Mouse (Mus musculus): ENCODE measurements around the gene Zmat5. TPM values are rescaled to one million over a fixed set of nuclear protein-coding genes. Genes with fewer than 3 reads are reported as not detected.

Zmat5 gene
- polyA plus RNA-seq, 1 experiment from 2014 or later, result 60.7 TPM

DNA sequence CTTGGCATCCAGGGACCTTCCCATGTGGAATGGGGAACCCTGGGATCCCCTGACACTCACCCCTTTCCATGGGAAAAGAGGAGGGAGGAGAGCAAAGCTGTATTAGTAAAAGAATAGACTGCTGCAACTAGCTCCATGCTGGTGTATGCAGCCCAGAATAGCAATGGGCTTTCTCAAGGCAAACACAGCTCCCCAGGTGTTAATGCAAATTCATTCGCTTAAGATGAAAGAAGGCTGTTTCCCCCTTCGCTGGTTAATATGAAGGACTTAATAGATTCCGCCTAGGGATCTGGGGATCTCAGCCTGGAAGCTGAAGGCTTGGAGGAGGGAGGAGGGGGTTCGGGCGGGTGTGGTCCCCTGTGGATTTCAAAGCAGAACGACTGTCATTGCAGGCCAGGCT is 57.5 kb downstream of the Zmat5 start:
- H3K27ac ChIP-seq, result no peak overlapping the region
- peaks cover 36% of the 10 kb centered on the region for H3K27me3 ChIP-seq
- no peak overlapping the region for H3K4me3 ChIP-seq
- 8% methylated on average over 6 of the region's 6 CpGs for WGBS
- H3K4me2 ChIP-seq, result no peak overlapping the region
- no peak for ATAC-seq (ENCODE audit: insufficient number of reproducible peaks, low FRiP score, low TSS enrichment, low read depth)
- no peak overlapping the region for H3K9ac ChIP-seq
- peaks cover 5% of the 10 kb centered on the region for H3K36me3 ChIP-seq
- H3K4me1 ChIP-seq, result 0 out of 2 replicates have a peak, but pooled peaks cover 4% of the 10 kb centered on the region
- H3K9me3 ChIP-seq, result no peaks in the 10 kb centered on the region

DNA sequence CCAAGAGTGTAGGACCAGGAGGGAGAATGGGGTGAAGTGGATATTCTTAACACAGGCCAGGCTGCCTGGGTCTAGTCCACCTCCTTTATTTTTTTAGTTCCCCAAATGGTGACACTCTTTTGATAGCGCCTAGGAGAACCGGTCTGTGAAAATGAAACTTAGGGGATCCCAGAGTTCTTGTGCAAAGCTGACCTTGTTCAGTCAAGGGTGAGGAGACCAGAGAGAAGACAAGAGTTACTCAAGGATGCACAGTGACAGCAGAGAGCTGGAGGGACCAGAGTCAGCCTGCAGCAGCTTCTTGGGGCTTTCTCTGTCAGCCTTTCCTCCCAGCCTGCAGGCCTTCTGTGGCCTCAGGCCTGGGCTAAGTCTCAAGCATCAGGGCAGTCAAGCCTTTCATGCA is 58.0 kb downstream of the Zmat5 start:
- no peak overlapping the region for H3K4me2 ChIP-seq
- H3K9me3 ChIP-seq, result no peaks in the 10 kb centered on the region
- no peak overlapping the region for H3K9ac ChIP-seq
- peaks cover 10% of the 10 kb centered on the region for H3K36me3 ChIP-seq
- ATAC-seq (ENCODE audit: insufficient number of reproducible peaks, low FRiP score, low TSS enrichment, low read depth), result no peak
- H3K4me3 ChIP-seq, result no peak overlapping the region
- H3K27me3 ChIP-seq, result peaks cover 36% of the 10 kb centered on the region
- H3K27ac ChIP-seq, result no peak overlapping the region
- H3K4me1 ChIP-seq, result 0 out of 2 replicates have a peak, but pooled peaks cover 4% of the 10 kb centered on the region
- WGBS, result 18% methylated on average over 2 of the region's 2 CpGs

DNA sequence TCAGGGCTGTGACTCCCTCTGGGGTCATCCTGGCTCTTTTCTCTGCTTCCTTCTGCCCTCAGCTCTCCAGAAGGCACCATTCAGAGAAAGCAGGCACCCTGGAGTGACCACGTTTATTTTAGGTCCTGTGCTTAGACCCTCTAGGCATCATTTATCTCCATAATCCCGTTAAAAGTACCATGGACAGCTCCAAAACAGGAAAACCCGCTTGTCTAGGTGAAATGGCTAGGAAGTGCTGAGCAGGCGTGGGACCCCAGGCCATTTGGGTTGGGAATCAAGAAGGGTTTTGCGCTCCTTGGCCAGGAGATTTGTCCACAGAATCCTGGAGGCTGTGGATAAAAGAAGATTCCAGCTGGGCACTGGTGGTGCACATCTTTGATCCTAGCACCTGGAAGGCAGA is 59.2 kb downstream of the Zmat5 start:
- Histone ChIP-seq H3K27me3 (peaks cover 36% of the 10 kb centered on the region), H3K36me3 (peaks cover 20% of the 10 kb centered on the region), H3K4me3 (no peak overlapping the region), H3K9ac (no peak overlapping the region), H3K27ac (no peak overlapping the region), H3K9me3 (no peaks in the 10 kb centered on the region), H3K4me2 (no peak overlapping the region), H3K4me1 (0 out of 2 replicates have a peak, but pooled peaks cover 4% of the 10 kb centered on the region)
- WGBS, result 10% methylated on average over 5 of the region's 5 CpGs
- ATAC-seq (ENCODE audit: insufficient number of reproducible peaks, low FRiP score, low TSS enrichment, low read depth), result no peak

DNA sequence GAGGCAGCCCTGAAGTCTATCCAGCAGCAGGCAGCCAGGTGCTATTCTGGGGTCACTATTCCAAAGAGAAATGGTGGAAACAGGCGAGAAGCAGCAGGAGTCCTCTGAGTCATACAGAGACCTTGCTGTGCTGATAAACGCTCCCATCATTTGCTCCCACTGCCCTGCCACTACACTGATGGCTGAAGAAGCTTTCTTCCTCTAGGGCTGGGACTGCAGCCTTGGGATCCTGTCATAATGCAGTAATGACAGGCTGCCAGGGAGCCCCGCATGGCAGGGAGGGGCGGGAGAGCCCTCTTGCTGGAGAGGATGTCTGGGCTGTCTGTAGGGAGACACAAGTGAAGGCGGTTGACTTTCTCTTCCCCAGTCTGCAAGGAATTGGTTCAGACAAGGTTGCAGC is 60.0 kb downstream of the Zmat5 start:
- Histone ChIP-seq H3K27me3 (peaks cover 36% of the 10 kb centered on the region), H3K9me3 (no peaks in the 10 kb centered on the region), H3K9ac (no peak overlapping the region), H3K4me2 (no peak overlapping the region), H3K4me3 (no peak overlapping the region), H3K4me1 (0 out of 2 replicates have a peak, but pooled peaks cover 4% of the 10 kb centered on the region), H3K27ac (no peak overlapping the region), H3K36me3 (peaks cover 28% of the 10 kb centered on the region)
- 53% methylated on average over 5 of the region's 5 CpGs for WGBS
- ATAC-seq (ENCODE audit: insufficient number of reproducible peaks, low FRiP score, low TSS enrichment, low read depth), result no peak

DNA sequence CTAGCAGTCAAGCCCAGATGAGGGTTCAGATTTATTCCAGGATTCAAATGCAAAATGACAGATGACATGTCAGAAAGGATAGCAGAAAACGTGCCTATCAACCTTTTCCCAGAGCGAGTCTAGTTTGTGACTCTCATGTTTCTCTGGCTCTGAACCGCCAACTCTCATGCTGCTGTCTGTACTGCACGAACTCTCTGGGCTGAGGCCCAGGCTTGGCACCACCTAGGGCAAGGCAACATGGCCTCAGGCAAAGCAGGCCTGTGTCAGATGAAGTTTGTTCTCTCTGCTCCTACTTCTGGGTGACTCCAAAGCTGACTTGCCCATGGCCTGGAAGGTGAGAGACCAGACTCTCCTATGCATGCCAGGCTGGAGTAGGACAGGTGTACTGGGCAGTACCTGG is 63.9 kb downstream of the Zmat5 start:
- Histone ChIP-seq H3K4me3 (no peak overlapping the region), H3K4me2 (no peak overlapping the region), H3K27ac (no peak overlapping the region), H3K27me3 (peaks cover 4% of the 10 kb centered on the region), H3K36me3 (peaks cover 47% of the 10 kb centered on the region), H3K4me1 (no peaks in the 10 kb centered on the region), H3K9ac (no peak overlapping the region), H3K9me3 (no peaks in the 10 kb centered on the region)
- no peak for ATAC-seq (ENCODE audit: insufficient number of reproducible peaks, low FRiP score, low TSS enrichment, low read depth)
- WGBS, result 79% methylated on average over 4 of the region's 4 CpGs

DNA sequence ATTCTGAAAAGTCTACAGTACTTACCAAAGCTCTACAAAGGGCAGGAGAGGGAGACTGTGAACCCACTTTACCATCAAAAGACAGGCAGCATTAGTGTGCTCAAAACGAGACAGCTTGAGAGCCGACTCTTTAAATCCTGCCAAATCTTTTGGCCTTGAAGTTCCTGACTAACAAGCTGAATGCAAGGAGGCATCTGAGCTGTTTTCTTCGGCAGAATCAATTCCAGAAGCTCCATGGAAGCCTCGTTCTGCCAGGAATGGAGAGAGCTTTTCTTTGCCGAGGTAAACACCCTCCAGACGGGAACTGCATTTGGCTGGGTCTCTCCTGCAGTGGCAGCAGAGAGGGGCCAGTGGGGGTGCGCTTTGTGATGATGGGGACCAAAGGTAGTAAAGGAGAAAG is 64.8 kb downstream of the Zmat5 start:
- WGBS, result 66% methylated on average over 7 of the region's 7 CpGs
- H3K27ac ChIP-seq, result no peak overlapping the region
- no peak for ATAC-seq (ENCODE audit: insufficient number of reproducible peaks, low FRiP score, low TSS enrichment, low read depth)
- no peaks in the 10 kb centered on the region for H3K9me3 ChIP-seq
- no peaks in the 10 kb centered on the region for H3K27me3 ChIP-seq
- no peak overlapping the region for H3K4me2 ChIP-seq
- no peak overlapping the region for H3K4me3 ChIP-seq
- peaks cover 47% of the 10 kb centered on the region for H3K36me3 ChIP-seq
- no peaks in the 10 kb centered on the region for H3K4me1 ChIP-seq
- H3K9ac ChIP-seq, result no peak overlapping the region

DNA sequence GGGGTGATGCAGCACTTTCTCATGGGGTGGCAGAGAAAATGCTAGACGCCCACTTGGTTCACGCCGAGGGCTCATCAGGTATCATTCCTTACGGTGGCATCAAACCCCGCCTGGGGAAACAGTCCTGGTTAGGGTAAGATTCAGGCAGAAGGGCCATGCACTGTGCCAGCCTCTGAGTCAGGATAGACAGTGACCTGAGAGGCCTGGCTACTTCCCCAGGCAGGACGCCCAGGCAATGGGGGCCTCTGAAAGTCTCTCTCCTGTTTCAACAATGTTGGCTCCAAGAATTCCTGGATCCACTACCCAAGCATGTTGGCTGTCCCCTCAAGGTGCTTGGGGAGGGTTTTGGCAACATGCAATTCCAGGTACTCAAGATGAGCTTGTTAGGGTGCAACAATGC is 65.4 kb downstream of the Zmat5 start:
- Histone ChIP-seq H3K4me3 (no peak overlapping the region), H3K27me3 (no peaks in the 10 kb centered on the region), H3K4me1 (no peaks in the 10 kb centered on the region), H3K27ac (no peak overlapping the region), H3K4me2 (no peak overlapping the region), H3K9ac (no peak overlapping the region), H3K9me3 (no peaks in the 10 kb centered on the region), H3K36me3 (peaks cover 47% of the 10 kb centered on the region)
- 95% methylated on average over 6 of the region's 6 CpGs for WGBS
- no peak for ATAC-seq (ENCODE audit: insufficient number of reproducible peaks, low FRiP score, low TSS enrichment, low read depth)

DNA sequence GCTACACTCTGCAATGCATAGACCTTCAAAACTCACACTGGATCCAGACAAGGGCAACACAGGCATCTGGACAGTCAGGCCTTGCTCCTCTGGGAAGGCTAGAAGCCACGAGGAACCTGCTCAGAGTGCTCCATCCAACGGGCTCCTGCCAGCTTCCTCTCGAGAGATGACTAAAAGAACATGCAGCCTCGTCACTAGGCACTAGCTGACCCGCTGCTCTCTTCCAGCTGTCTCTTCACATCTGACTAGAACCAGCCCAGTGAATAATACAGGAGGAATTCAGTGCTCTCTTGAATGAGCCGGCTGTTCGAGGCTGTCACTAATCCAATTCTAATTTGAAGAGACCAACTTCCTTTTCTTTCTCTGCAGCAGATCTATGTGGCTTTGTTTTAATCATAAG is 67.3 kb downstream of the Zmat5 start:
- Histone ChIP-seq H3K4me3 (no peak overlapping the region), H3K9ac (no peak overlapping the region), H3K4me2 (no peak overlapping the region), H3K9me3 (no peaks in the 10 kb centered on the region), H3K27me3 (no peaks in the 10 kb centered on the region), H3K36me3 (peaks cover 53% of the 10 kb centered on the region), H3K4me1 (no peaks in the 10 kb centered on the region), H3K27ac (no peak overlapping the region)
- 82% methylated on average over 7 of the region's 7 CpGs for WGBS
- ATAC-seq (ENCODE audit: insufficient number of reproducible peaks, low FRiP score, low TSS enrichment, low read depth), result no peak

DNA sequence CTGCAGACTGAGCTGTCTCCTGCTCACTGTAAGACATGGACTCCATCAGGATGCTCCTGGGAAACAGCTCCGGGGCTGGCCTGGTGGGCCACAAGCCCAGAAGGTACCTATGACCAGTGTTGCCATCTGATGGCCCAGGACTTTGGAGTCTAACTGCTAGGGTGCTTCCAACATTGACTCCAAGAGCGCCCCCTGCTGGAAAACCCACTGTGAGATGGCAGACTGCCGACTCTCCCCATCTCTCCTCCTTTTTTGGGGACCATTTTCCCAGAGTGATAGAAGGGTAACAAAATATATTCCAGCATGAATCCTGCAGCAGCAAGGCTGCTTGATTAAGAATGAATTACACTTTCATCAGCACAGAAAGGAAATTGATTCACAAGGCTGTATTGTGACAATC is 68.4 kb downstream of the Zmat5 start:
- WGBS, result 24% methylated on average over 3 of the region's 3 CpGs
- Histone ChIP-seq H3K4me2 (no peak overlapping the region), H3K4me3 (no peak overlapping the region), H3K9ac (no peak overlapping the region), H3K4me1 (no peaks in the 10 kb centered on the region), H3K9me3 (no peaks in the 10 kb centered on the region), H3K36me3 (peaks cover 53% of the 10 kb centered on the region), H3K27me3 (no peaks in the 10 kb centered on the region), H3K27ac (no peak overlapping the region)
- ATAC-seq (ENCODE audit: insufficient number of reproducible peaks, low FRiP score, low TSS enrichment, low read depth), result no peak

DNA sequence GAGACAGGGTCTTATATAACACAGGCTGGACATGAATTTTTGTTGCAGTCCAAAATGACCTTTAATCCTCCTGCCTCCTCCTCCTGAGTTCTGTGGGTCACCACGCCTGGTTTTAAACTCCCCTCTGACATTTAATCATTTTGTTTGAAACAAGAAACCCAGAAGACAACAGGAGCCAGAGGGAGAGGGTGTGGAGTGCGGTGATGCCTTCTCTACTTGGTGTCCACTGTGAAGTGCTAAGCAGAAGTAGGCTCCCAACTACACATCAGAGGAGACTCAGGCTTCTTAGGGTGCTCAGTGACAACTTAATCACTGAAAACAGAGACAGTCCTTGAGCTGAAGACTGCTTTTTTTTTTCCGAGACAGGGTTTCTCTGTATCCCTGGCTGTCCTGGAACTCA is 76.4 kb downstream of the Zmat5 start:
- Histone ChIP-seq H3K4me3 (no peak overlapping the region), H3K27me3 (no peaks in the 10 kb centered on the region), H3K9me3 (no peaks in the 10 kb centered on the region), H3K27ac (no peak overlapping the region), H3K36me3 (peaks cover 90% of the 10 kb centered on the region), H3K4me1 (no peaks in the 10 kb centered on the region), H3K9ac (no peak overlapping the region), H3K4me2 (no peak overlapping the region)
- ATAC-seq (ENCODE audit: insufficient number of reproducible peaks, low FRiP score, low TSS enrichment, low read depth), result no peak
- WGBS, result 72% methylated on average over 3 of the region's 3 CpGs

DNA sequence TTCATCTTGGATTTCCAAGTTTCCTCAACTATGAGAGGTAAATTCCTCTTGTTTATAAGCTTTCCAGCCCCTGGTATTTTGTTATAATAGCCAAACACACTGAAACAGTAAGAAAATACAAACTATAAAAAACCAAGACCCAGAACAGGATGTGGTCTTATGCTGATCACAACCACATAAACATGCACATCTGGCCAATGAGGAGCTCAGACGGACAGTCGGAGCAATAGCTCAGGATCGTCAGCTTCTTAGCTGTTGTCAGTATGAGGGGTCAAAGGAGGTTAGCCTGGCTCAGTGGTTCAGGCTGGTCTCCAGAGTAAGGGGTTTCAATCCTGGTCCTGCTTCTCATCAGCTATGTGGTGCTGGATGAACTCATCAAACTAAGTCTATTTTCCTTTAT is 78.6 kb downstream of the Zmat5 start:
- no peak overlapping the region for H3K4me3 ChIP-seq
- no peaks in the 10 kb centered on the region for H3K9me3 ChIP-seq
- no peak overlapping the region for H3K27ac ChIP-seq
- H3K4me1 ChIP-seq, result no peaks in the 10 kb centered on the region
- 78% methylated on average over 3 of the region's 3 CpGs for WGBS
- peaks cover 92% of the 10 kb centered on the region for H3K36me3 ChIP-seq
- no peak overlapping the region for H3K9ac ChIP-seq
- no peak for ATAC-seq (ENCODE audit: insufficient number of reproducible peaks, low FRiP score, low TSS enrichment, low read depth)
- no peak overlapping the region for H3K4me2 ChIP-seq
- no peaks in the 10 kb centered on the region for H3K27me3 ChIP-seq

DNA sequence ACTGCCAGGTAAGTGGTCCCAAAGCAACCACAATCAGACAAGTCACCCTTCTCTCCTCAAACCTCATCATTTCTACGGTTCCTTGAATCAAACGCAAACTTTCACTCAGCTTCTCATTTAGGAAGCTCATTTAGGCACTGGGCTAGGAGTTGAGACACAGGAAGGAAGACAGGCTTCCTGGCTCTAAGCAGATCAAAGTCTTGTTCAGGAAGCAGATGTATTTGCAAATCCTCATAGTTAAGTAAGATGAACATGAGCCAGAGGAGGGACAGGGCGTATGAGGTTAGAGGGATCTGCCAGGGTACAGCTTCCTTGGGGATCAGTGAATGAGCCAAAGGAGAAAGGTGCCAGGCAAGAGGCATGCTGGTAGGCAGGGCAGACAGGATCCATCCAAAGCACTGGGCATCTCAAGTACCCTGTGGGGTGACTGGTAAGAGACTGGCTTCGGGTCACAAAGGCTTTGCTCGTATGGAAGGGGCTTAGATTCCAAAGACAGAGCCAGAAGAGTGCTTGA is 80.2 kb downstream of the Zmat5 start:
- 62% methylated on average over 5 of the region's 5 CpGs for WGBS
- no peak overlapping the region for H3K4me3 ChIP-seq
- no peak for ATAC-seq (ENCODE audit: insufficient number of reproducible peaks, low FRiP score, low TSS enrichment, low read depth)
- H3K36me3 ChIP-seq, result peaks cover 92% of the 10 kb centered on the region
- H3K4me2 ChIP-seq, result no peak overlapping the region
- H3K9me3 ChIP-seq, result no peaks in the 10 kb centered on the region
- no peaks in the 10 kb centered on the region for H3K4me1 ChIP-seq
- H3K9ac ChIP-seq, result no peak overlapping the region
- H3K27ac ChIP-seq, result no peak overlapping the region
- H3K27me3 ChIP-seq, result no peaks in the 10 kb centered on the region

Data from limb, embryonic 15.5 days (tissue).